Comparison of ENCODE assay signal across 10 mouse cellular contexts in genomic region chr4:139179731-139180625, GRCm38 (mm10). TPM values are rescaled to one million over a fixed set of nuclear protein-coding genes. Genes with fewer than 3 reads are reported as not detected.
A peak's percentile ranks its signal among the peaks of the same experiment; 100 is the strongest.
DNase-seq lines count a peak whose midpoint lies in the region; ATAC-seq and TF ChIP-seq lines count a peak whose summit lies in the region.
"Had no signal": no experiment of that assay in that cellular context is flagged by ENCODE, and none has a peak within 500 bp of the region (broad histone marks: within the 10 kb centered on the region; RNA-seq: fewer than 3 reads in every experiment).

No protein-coding gene starts in this region.

- WGBS in heart, embryonic 13.5 days, result 46% methylated on average over 17 of the region's 17 CpGs
- 36% methylated on average over 17 of the region's 17 CpGs for WGBS in liver, embryonic 13.5 days (ENCODE audit: insufficient replicate concordance)
- 33% methylated on average over 17 of the region's 17 CpGs for WGBS in stomach, embryonic 16.5 days
- 92% methylated on average over 17 of the region's 17 CpGs for WGBS in forebrain, embryonic 13.5 days

- H3K27me3 ChIP-seq in heart, embryonic 13.5 days (replicated peaks), result no peaks in the 10 kb centered on the region
- no peaks in the 10 kb centered on the region for H3K27me3 ChIP-seq in liver, embryonic 13.5 days
- H3K27me3 ChIP-seq in stomach, embryonic 16.5 days (ENCODE audit: control insufficient read depth, insufficient read depth, low read length), result no peaks in the 10 kb centered on the region
- H3K27me3 ChIP-seq in forebrain, embryonic 13.5 days, result no peaks in the 10 kb centered on the region

- peak; percentile 20 for DNase-seq in ovary, adult 18-20 months (ENCODE audit: low spot score)
- DNase-seq in ovary, postnatal 36 days (ENCODE audit: low spot score), result no peak
- peak; percentile 51 for DNase-seq in liver, embryonic 13.5 days
- DNase-seq in thymus, postnatal 10 days (ENCODE audit: low spot score in 2 of 2), result no peak
- no peak for DNase-seq in left cerebral cortex, adult 2 months (ENCODE audit: extremely low spot score in 1 of 2, low spot score in 2 of 2)
- DNase-seq: gastrocnemius, postnatal 36 days had no signal

- no peak for ATAC-seq in heart, embryonic 13.5 days (ENCODE audit: extremely low read depth, insufficient number of reproducible peaks, low FRiP score, low TSS enrichment)
- peak; percentile 92 for ATAC-seq in liver, embryonic 13.5 days (ENCODE audit: low read depth)
- peak; percentile 88; the same call in 1 of the 2 replicates for ATAC-seq in stomach, embryonic 16.5 days (ENCODE audit: insufficient read depth, low FRiP score)
- ATAC-seq in forebrain, embryonic 13.5 days, result no peak
- ATAC-seq: inflammation-experienced regulatory T-cells, adult 6 months had no signal

- H3K4me1 ChIP-seq in heart, embryonic 13.5 days, result peaks cover 15% of the 10 kb centered on the region
- peaks cover 17% of the 10 kb centered on the region for H3K4me1 ChIP-seq in liver, embryonic 13.5 days (replicated peaks)
- peaks cover 20% of the 10 kb centered on the region for H3K4me1 ChIP-seq in stomach, embryonic 16.5 days (ENCODE audit: control insufficient read depth, insufficient read depth, low read length)
- no peaks in the 10 kb centered on the region for H3K4me1 ChIP-seq in forebrain, embryonic 13.5 days

- H3K9me3 ChIP-seq in heart, embryonic 13.5 days, result peaks cover 8% of the 10 kb centered on the region
- H3K9me3 ChIP-seq in liver, embryonic 13.5 days (replicated peaks), result peaks cover 4% of the 10 kb centered on the region; the same call in 1 of the 2 replicates
- H3K9me3 ChIP-seq in stomach, embryonic 16.5 days (replicated peaks; ENCODE audit: control insufficient read depth, low read length), result 0 out of 2 replicates have a peak, but pooled peaks cover 5% of the 10 kb centered on the region
- H3K9me3 ChIP-seq in forebrain, embryonic 13.5 days (replicated peaks), result peaks cover 12% of the 10 kb centered on the region; the same call in 1 of the 2 replicates

- H3K4me2 ChIP-seq in heart, embryonic 13.5 days, result no peak overlapping the region
- peak overlapping the region; percentile 29 for H3K4me2 ChIP-seq in liver, embryonic 13.5 days
- no peak overlapping the region for H3K4me2 ChIP-seq in stomach, embryonic 16.5 days (ENCODE audit: low read depth, low read length)
- no peak overlapping the region for H3K4me2 ChIP-seq in forebrain, embryonic 13.5 days

- no peak overlapping the region for H3K9ac ChIP-seq in heart, embryonic 13.5 days
- H3K9ac ChIP-seq in liver, embryonic 13.5 days, result no peak overlapping the region
- H3K9ac ChIP-seq in stomach, embryonic 16.5 days (ENCODE audit: low read length), result no peak overlapping the region
- no peak overlapping the region for H3K9ac ChIP-seq in forebrain, embryonic 13.5 days

- no peaks in the 10 kb centered on the region for H3K36me3 ChIP-seq in heart, embryonic 13.5 days
- H3K36me3 ChIP-seq in liver, embryonic 13.5 days, result no peaks in the 10 kb centered on the region
- no peaks in the 10 kb centered on the region for H3K36me3 ChIP-seq in stomach, embryonic 16.5 days (ENCODE audit: control insufficient read depth, insufficient read depth, low read length)
- no peaks in the 10 kb centered on the region for H3K36me3 ChIP-seq in forebrain, embryonic 13.5 days (ENCODE audit: poor library complexity, severe bottlenecking)

- 0 out of 2 replicates have a peak overlapping the region, but pooled peaks have one; percentile 32 for H3K27ac ChIP-seq in heart, embryonic 13.5 days (replicated peaks)
- peak overlapping the region; percentile 62; the same call in 1 of the 2 replicates for H3K27ac ChIP-seq in liver, embryonic 13.5 days
- peak overlapping the region; percentile 63 for H3K27ac ChIP-seq in stomach, embryonic 16.5 days (ENCODE audit: low read length)
- H3K27ac ChIP-seq in left cerebral cortex, adult 2 months, result no peak overlapping the region
- no peak overlapping the region for H3K27ac ChIP-seq in forebrain, embryonic 13.5 days

- intact Hi-C loops in left cerebral cortex, adult 2 months (cut with DNase I), result no loop called here

- TF ChIP-seq CTCF in left cerebral cortex, adult 2 months (IDR thresholded peaks at IDR 0.05), result no peak

- H3K4me3 ChIP-seq in heart, embryonic 13.5 days, result no peak overlapping the region
- no peak overlapping the region for H3K4me3 ChIP-seq in liver, embryonic 13.5 days (replicated peaks)
- no peak overlapping the region for H3K4me3 ChIP-seq in stomach, embryonic 16.5 days (replicated peaks; ENCODE audit: low read length)
- no peak overlapping the region for H3K4me3 ChIP-seq in left cerebral cortex, adult 2 months
- no peak overlapping the region for H3K4me3 ChIP-seq in forebrain, embryonic 13.5 days

RNA-seq across cellular contexts. Expression of gene Capzb, which starts 12.7 kb away (rescaled TPM):
- 376 and 386 TPM in 2 replicates for polyA plus RNA-seq in heart, embryonic 13.5 days (2015; fragmentation: Nextera tagmentation; extraction: Ambion mirVana)
- 173 and 198 TPM in 2 replicates for polyA plus RNA-seq in liver, embryonic 13.5 days (2015; fragmentation: Nextera tagmentation; extraction: Ambion mirVana)
- polyA plus RNA-seq in stomach, embryonic 16.5 days (2015; fragmentation: Nextera tagmentation; extraction: Ambion mirVana), result 421 and 434 TPM in 2 replicates
- 100 to 1,000 TPM; 306 to 324 TPM for total RNA-seq in left cerebral cortex, adult 2 months (2021)
- polyA plus RNA-seq in forebrain, embryonic 13.5 days (2015; fragmentation: Nextera tagmentation; extraction: Ambion mirVana), result 309 TPM in 2 replicates

RNA-seq across cellular contexts. Expression of gene Minos1, which starts 49.1 kb away (rescaled TPM):
- 572 and 667 TPM in 2 replicates for polyA plus RNA-seq in heart, embryonic 13.5 days (2015; fragmentation: Nextera tagmentation; extraction: Ambion mirVana)
- 403 and 435 TPM in 2 replicates for polyA plus RNA-seq in liver, embryonic 13.5 days (2015; fragmentation: Nextera tagmentation; extraction: Ambion mirVana)
- 442 and 560 TPM in 2 replicates for polyA plus RNA-seq in stomach, embryonic 16.5 days (2015; fragmentation: Nextera tagmentation; extraction: Ambion mirVana)
- 100 to 1,000 TPM; 197 TPM for total RNA-seq in left cerebral cortex, adult 2 months (2021)
- 429 and 523 TPM in 2 replicates for polyA plus RNA-seq in forebrain, embryonic 13.5 days (2015; fragmentation: Nextera tagmentation; extraction: Ambion mirVana)

Comparison
In these comparisons a context has a peak if more than half of its experiments do, and no peak if none do; other contexts are left out.
1. DNase-seq: peak in ovary, adult 18-20 months (single experiment) and liver, embryonic 13.5 days (single experiment); none in ovary, postnatal 36 days (single experiment), thymus, postnatal 10 days (0 of 2) and left cerebral cortex, adult 2 months (0 of 2).
2. ATAC-seq: peak in liver, embryonic 13.5 days (single experiment) and stomach, embryonic 16.5 days (single experiment); none in heart, embryonic 13.5 days (single experiment) and forebrain, embryonic 13.5 days (single experiment).
3. H3K27ac ChIP-seq: peak in heart, embryonic 13.5 days (single experiment), liver, embryonic 13.5 days (single experiment) and stomach, embryonic 16.5 days (single experiment); none in left cerebral cortex, adult 2 months (single experiment) and forebrain, embryonic 13.5 days (single experiment).